8 mouse cellular contexts compared by ENCODE assay signal in genomic region chr5:137600619-137601364, GRCm38 (mm10). TPM values are rescaled to one million over a fixed set of nuclear protein-coding genes. Genes with fewer than 3 reads are reported as not detected.
DNase-seq lines count a peak whose midpoint lies in the region; ATAC-seq lines count a peak whose summit lies in the region.

Gene Mospd3 (minus strand): TSS chr5:137601058.

- H3K4me1 ChIP-seq in hindbrain, embryonic 12.5 days, result peaks cover 29% of the 10 kb centered on the region

- ATAC-seq in hindbrain, embryonic 12.5 days (ENCODE audit: low FRiP score), result peak; percentile 96

- under 1% methylated on average over 41 of the region's 41 CpGs for WGBS in hindbrain, embryonic 12.5 days

- H3K27ac ChIP-seq in hindbrain, embryonic 12.5 days, result peak within 1 kb of the TSS; percentile 83

- H3K27me3 ChIP-seq in hindbrain, embryonic 12.5 days, result no peaks in the 10 kb centered on the region

- H3K36me3 ChIP-seq in hindbrain, embryonic 12.5 days, result peaks cover 8% of the 10 kb centered on the region; the same call in 1 of the 2 replicates

- H3K4me2 ChIP-seq in hindbrain, embryonic 12.5 days (replicated peaks), result peak within 1 kb of the TSS; percentile 94

- H3K9me3 ChIP-seq in hindbrain, embryonic 12.5 days (replicated peaks), result no peaks in the 10 kb centered on the region

- peak within 1 kb of the TSS; percentile 87 for H3K9ac ChIP-seq in hindbrain, embryonic 12.5 days

- H3K4me3 ChIP-seq in hindbrain, embryonic 12.5 days, result peak within 1 kb of the TSS; percentile 70

- DNase-seq in NIH3T3 (ENCODE audit: low read depth), result peak; percentile 98
- peak; percentile 98 for DNase-seq in cerebellum, postnatal 10 days
- DNase-seq in frontal cortex, postnatal 10 days (ENCODE audit: low spot score in 2 of 2), result peak; percentile 89 to 94
- peak; percentile 96 to 98 for DNase-seq in layer of hippocampus, postnatal 14 days (ENCODE audit: low spot score in 2 of 2)
- DNase-seq in lung, postnatal 14 days, result peak; percentile 98
- DNase-seq in retina, adult 2 months (ENCODE audit: low read depth, low spot score), result peak; percentile 96
- peak; percentile 97 to 98 for DNase-seq in thymus, postnatal 36 days

RNA-seq across cellular contexts. Expression of gene Mospd3, which starts in this region (rescaled TPM):
- polyA plus RNA-seq in hindbrain, embryonic 12.5 days (2016; fragmentation: Nextera tagmentation; extraction: Ambion mirVana), result 38.7 and 40.0 TPM in 2 replicates
- 10 to 100 TPM; 36.7 to 40.0 TPM for total RNA-seq in layer of hippocampus, postnatal 14 days (2021)

Comparison
In these comparisons a context has a peak if more than half of its experiments do, and no peak if none do; other contexts are left out.
1. Peak in every context shown above with its lines: DNase-seq, ATAC-seq, H3K4me3 ChIP-seq and H3K27ac ChIP-seq.